Mouse (Mus musculus) lung, postnatal 0 days (tissue): ENCODE results near the gene Ttc7.

ENCODE experiments used
- CTCF ChIP-seq: IDR thresholded peaks from 2 replicates; pipeline ENCODE4 v1.5.1; 2016; ENCODE audit warnings: antibody characterized with exemption, mild to moderate bottlenecking
- EP300 ChIP-seq: IDR thresholded peaks from 2 replicates; pipeline ENCODE4 v1.6.1; 2016; ENCODE audit warnings: antibody characterized with exemption, mild to moderate bottlenecking, control low read depth

DNA sequence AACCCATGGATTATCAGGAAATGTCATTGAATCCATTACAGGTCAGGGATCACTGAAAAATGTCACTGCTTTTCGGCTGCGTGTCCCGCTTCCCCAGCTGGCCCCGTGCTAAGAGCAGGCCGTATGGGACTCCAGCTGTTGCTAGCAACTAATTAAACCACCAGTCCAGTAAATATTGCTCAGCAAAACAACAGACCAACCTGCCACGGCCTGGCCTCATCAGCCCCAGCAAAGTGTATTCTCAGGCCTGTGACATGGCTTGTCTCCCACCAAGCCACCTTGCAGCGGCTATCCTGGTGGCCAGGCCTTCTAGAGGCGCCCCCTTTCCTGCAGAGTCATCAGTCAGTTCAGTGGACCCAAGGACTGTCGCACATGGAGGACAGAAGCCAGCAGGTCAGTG lies 66.9 kb downstream of the Ttc7 start:
- TF ChIP-seq EP300 (no peak), CTCF (no peak)
